Mouse (Mus musculus) thymus, postnatal 25 days (tissue): ENCODE measurements around the gene Abcb7.

Experiments used
- DNase-seq: peaks from one replicate; pipeline ENCODE4 v3.0.0; 2022

Abcb7 gene

DNA sequence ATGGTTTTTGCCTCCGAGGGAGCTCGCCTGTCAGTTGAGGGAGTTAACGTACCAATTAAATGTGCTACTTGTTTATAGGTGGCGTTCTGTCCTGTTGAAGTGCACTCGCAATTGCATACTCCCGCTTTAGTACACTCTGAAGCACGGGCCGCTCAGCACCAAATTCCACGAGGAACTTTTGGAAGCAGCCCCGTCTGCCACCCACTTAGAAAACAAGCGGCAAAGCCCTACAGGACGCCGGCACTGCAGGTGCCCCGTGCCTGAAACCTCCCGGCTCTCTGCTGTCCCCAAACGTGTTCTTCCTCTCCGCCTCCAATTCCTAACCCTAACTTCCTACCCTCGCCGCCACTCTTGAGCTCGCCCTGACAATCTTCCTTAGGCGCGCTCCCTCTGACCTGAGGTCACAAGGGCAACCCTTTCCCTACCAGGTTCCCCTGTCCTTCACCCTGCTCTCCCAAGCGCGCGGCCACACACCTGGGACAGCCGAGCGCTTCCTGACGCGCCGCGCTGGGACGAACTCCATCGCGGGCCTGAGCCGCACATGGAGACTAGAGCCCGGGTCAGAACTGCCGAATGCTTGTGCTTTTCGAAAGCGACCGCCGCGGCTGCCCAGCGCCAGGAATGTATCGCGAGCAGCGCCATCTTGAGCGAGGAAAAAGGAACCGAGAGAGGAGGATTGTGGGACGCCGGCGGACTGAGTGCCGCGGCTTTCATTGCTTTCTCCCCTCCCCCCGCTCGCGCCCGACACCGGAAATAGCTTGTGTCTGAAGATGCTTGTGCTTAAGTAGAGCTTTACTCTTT, at the start of gene Abcb7:
TSS of gene Abcb7 (minus strand) at position 674 of the 801 bp plus-strand sequence.
- DNase-seq = peak; percentile 87

DNA sequence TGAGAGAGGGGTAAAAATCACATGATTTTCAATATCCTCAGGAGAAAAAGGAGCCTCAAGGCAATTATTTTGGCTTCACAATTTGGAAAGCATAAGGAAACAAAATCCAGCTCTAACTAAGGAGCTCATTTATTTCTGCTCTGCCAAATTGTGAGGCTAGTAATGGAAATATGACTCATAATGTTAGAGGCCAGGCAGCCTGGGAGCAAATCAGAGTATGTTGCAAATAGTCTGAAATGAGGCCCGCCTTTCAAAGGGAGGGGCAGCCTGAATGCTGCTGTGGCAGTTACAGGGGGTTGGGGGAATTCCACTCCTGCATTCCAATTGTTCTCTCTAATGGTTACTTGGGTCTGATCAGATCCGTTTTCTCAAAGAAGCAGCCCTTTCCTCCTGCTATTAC, 48.1 kb upstream of the Abcb7 start:
- DNase-seq = no peak

DNA sequence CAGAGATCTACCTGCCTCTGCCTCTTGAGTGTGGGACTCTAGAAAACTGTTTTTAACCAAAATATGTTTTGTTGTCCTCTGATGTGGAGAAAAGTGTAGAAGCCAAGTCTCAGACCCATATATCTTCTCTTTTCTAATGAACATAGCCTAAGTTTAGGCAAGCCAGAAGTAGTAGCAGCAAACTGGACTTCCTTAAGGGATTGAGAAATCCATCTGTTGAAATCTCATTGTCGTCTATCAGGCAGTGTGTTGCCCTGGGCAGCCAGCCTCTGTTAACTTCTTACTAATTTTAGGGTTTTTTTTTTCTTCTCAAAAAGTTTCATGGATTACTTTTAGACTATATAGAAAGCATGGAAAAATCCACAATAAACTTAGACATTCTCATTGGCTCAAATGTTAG, 38.8 kb upstream of the Abcb7 start:
- no peak for DNase-seq

DNA sequence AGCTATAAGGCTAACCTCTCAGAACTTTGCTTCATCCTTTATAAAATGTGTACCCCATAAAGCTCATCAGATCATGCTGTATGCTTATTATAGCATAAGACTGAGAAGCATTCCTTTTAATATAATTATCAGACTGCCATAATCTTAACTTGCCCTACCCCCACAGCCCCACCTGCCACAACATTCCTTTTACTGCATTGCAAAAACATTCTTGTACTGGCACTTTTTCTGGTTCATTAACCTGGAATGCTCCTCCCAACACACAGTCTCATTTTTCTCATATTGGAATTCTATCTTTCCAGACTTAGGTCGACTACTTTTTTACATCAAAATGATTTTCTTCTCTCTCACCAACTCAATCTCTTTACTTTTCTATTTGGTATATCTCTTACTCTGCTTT, 19.8 kb upstream of the Abcb7 start:
- DNase-seq = no peak

DNA sequence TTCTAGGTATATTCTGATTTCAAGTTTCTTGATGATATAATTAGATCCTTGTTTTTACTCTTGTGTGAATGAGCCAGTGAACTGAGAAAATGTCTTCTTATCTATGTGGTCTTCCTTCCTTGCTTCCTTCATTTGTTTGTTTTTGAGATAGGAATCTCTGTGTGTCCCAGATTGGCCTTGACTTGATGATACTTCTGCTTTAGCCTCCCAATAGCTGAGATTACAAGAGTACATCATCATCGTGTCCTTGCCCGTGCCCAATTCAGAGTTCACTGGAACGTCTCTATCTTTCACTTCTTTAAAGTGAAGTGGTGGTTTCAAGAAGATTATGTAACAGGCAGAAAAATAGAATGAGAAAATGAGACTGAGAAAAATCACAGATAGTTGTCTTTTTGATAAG, 14.5 kb upstream of the Abcb7 start:
- no peak for DNase-seq

DNA sequence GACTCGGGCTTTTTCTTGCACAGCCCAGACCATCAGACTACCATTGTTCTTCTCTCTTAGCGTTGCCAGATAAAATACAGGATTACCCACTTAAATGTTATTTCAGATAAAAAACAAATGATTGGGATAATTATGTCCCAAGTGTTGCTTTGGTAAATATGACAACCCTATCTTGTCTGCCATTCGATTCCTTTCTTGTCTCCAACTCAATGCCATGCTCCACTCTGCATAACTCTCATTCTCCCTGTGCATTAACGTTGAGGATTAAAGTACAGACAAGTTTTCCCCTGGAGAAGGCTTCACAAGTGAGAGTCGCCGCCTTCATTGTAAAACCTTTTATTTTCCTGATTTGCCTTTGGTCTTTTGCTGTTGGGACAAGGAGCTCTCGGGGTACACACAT, 339 bp upstream of the Abcb7 start:
- DNase-seq = no peak

DNA sequence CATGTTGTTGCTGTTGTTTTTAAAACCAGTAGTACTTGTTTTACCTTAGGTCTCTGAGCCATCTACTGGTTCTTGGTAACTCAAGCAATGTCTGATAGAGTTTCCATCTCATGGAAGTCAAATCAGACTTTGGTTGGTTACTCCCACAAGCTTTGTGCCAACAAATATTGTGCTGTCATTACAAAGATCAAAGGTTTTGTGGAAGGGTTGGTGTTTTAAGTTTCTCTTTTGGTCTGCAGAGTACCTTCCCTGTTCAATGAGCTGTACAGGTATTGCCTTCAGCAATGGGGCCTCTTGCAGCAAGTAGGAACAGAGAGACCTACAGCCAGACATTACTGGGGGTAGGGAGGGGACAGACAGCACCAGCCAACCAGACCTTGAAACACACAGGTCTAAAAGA, 5.5 kb downstream of the Abcb7 start:
- no peak for DNase-seq

DNA sequence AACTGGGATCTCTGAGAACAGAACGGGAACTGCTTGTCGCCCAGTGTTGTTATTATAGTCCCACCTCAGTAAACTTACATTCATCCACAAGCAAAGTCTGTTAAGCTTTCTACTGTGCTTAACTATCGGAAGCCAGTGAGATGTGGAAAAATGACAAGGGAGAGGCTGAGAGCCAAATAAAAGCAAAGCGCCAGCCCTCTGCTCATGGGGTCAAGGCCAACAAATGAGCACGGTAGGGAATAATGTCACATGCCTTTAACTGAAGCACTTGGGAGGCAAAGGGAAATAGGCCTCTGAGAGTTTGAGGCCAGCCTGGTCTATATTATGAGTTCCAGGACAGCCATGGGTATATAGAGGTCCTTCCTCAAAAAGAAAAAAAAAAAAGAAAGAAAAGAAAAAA, 11.2 kb downstream of the Abcb7 start:
- DNase-seq = no peak

DNA sequence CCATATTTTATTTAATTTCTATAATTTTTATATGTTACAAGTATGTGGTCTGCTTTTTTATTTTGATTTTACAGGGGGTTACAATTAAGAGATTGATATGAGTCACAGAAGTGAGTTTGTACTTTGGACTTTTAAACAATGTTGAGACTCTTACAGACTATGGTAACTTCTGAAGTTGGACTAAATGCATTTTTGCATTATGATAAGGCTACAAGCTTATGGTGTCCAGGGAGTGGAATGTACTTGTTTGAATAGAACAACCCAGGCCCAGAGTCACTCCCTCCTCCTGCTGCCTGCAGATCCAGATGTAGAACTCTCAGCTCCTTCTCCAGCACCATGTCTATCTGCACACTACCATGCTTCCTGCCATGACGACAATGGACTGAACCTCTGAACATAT, 12.5 kb downstream of the Abcb7 start:
- no peak for DNase-seq

DNA sequence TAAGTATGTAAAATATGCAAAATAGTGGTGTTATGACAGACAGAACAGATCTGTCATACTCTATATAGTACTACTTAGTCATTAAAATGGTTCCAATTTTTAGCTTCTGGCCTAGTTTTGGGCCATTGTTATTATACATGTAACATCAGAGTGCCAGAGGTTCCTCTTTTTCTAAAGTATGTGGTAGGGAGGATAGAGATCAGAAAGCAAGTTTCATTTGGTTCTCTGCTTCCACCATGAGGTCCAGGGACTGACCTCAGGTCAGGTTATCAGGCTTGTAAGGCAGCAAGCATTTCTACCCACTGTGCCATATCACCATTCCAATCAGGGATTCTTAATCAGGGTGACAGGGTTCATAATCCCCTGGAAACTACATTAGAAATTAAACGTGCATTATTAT, 16.1 kb downstream of the Abcb7 start:
- no peak for DNase-seq

DNA sequence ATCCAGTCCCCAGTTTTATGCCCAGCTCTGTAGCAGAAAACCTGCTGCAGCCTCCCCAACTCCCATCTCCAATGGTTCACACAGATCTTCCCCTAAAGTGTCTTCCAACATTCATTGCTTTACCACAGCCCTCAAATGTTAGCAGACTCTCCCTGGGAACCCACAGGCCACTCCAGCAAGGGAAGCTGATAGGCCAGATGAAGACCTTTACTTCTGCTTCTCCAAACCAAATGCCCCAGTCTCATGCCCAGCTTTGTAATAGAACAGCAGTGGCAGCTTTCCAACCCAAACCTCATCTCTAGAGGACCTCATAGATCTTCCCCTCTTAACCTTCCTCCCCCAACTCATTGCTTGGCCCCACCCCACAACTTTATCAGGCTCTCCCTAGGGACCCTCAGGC, 54.0 kb downstream of the Abcb7 start:
- no peak for DNase-seq

DNA sequence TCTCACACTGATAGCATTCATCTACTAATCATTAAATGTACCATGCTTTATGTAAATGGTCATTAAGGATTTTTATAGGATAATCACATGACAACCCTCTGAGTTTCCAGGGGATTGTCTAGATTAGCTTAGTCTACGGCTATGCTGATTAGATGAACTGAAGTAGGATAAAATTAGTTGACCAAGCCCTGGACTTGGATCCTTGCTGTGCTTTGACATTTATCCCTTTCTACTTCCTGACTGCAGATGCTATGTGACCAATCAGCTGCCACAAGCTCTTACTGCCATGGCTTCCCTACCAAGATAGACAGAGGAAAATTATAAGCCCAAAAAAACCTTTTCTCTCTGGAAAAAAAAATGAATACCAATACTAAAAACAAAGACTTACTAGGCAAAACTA, 57.8 kb downstream of the Abcb7 start:
- DNase-seq = no peak

DNA sequence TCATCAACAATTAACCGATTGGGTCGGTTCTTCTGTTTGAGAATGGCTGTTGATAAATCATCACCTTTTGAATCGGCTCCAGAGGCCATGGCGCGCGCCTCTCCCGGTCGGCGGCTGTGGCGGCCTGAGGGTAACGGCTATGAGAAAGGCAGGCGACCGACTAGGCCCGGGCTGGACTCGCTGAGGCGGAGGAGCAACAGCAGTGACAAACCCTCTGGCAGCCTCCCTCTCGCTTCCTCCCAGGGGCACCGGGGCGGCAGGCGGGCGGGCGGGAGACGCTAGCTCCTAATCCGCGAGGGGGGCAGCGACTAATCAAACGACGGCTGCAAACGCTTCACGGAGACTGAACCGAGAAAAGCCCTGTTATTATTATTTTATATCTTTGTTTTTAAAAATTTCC, 65.5 kb downstream of the Abcb7 start:
- peak; percentile 33 for DNase-seq

DNA sequence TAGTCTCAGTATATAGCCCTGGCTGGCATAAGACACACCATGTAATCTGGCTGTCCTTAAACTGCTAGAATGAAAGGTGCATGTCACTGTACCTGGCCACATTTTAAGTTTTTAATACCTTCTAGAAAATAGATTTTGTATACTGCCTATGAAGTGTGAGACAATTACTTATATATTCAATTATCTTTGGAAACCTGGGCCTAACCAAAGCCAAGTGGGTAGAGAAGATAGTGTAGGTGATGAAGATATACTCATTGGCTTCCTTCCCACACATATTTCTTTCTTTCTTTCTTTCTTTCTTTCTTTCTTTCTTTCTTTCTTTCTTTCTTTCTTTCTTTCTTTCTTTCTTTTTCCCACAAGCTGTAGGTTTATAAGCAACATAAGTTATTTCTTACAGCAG, 121.9 kb downstream of the Abcb7 start:
- no peak for DNase-seq

DNA sequence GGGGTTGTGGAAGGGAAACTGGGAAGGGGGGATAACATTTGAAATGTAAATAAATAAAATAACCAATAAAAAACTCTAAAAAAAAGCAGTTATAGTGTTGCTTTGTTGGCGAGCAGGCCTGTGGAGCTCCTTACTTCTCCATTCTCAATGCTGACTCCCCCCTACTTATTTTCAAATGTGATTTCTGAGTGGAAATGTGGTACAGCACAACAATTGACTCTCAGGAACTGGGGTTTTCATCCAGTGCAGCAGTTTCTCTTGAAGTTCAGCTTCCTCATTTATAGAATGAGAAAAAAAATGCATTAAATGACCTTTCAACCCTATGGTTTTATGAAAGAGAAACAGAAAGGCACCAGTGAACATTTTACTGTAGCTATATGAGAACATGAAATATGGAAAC, 133.8 kb downstream of the Abcb7 start:
- no peak for DNase-seq

DNA sequence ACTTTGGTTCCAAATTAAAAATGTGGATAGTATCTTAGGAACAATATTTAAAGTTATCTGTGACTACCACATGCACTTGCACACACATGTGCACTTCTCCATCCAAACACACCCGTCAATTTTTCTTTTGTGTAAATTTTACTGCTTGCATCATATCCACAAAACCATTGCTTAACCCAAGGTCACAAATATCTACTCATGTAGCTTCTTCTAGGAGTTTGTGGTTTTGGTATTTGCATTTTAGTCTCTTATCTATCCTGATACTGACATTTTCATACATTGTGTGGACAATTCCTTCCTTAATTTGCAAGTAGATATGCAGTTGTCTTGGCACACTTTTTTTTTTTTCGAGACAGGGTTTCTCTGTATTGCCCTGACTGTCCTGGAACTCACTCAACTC, 149.3 kb downstream of the Abcb7 start:
- DNase-seq = no peak

DNA sequence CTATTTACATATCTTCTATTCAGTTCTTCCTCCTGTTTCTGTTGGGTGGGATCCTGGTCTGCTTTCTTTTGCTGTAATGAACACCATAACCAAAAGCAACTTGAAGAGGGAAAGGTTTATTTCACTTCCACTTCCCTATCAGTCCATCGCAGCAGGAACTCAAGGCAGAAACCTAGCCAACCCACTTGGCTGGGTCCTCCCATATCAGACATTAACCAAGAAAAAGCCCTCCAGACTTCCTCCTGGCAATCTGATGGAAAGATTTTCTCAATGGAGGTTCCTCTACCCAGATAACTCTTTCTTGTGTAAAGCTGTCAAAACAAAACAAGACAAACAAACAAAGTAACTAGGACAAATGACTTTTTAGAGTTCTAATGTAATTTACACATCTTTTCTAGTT, 151.2 kb downstream of the Abcb7 start:
- DNase-seq = no peak

DNA sequence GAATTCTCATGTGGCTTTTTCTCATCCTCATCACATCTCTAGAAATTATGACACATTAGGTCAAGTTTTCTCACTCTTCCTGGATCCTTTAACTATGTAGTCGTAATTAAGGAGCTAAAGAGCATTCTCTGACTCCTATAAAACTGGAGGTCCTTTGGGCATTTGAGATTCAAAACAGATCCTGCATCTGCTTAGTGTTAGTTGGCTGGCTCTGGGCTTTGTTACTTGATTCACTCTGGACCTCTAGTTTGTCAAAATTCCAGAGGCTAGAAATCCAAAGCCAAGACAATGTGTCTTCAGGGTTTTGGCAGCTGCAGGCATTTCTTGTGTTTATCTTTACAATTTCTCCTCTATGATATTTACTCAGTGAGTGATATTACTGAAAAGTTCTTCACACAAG, 157.1 kb downstream of the Abcb7 start:
- no peak for DNase-seq
